Mouse (Mus musculus) heart, embryonic 16.5 days (tissue): ENCODE measurements around the gene Tex9. TPM values are rescaled to one million over a fixed set of nuclear protein-coding genes. Genes with fewer than 3 reads are reported as not detected.
A peak's percentile ranks its signal among the peaks of the same experiment; 100 is the strongest.

Source experiments
- ATAC-seq: fragments of 200-750 bp; cut with Nextera tagmentation; replicated peaks from 2 replicates; pipeline ENCODE4 v1.8.0; 2017; ENCODE audit warnings: moderate number of reproducible peaks; ENCODE audit not compliant: insufficient read depth, low FRiP score; ENCODE audit errors: extremely low read depth
- H3K27ac ChIP-seq: fragments of 300-500 bp; sonication (generic); 2 replicates; pipeline ENCODE4 v1.5.1; 2014; ENCODE audit warnings: mild to moderate bottlenecking, low read length, control low read depth, moderate library complexity
- H3K27me3 ChIP-seq: fragments of 300-500 bp; sonication (generic); 2 replicates; pipeline ENCODE4 v1.6.1; 2014; ENCODE audit warnings: low read length, mixed read lengths; ENCODE audit not compliant: control insufficient read depth, insufficient read depth
- H3K36me3 ChIP-seq: fragments of 300-500 bp; sonication (generic); 2 replicates; pipeline ENCODE4 v1.6.1; 2014; ENCODE audit not compliant: control insufficient read depth, insufficient read depth
- H3K4me1 ChIP-seq: fragments of 300-500 bp; sonication (generic); 2 replicates; pipeline ENCODE4 v1.6.1; 2014; ENCODE audit warnings: low read length, mixed read lengths; ENCODE audit not compliant: control insufficient read depth, insufficient read depth
- H3K4me2 ChIP-seq: fragments of 300-500 bp; sonication (generic); 2 replicates; pipeline ENCODE4 v1.6.1; 2014; ENCODE audit warnings: low read depth, mild to moderate bottlenecking, control low read depth, low read length
- H3K4me3 ChIP-seq: fragments of 300-500 bp; sonication (generic); 2 replicates; pipeline ENCODE4 v1.5.1; 2014; ENCODE audit warnings: mild to moderate bottlenecking, control low read depth, low read length
- H3K9ac ChIP-seq: fragments of 300-500 bp; sonication (generic); 2 replicates; pipeline ENCODE4 v1.6.1; 2014; ENCODE audit warnings: low read length, control low read depth
- H3K9me3 ChIP-seq: fragments of 300-500 bp; sonication (generic); replicated peaks from 2 replicates; pipeline ENCODE4 v1.6.1; 2016; ENCODE audit warnings: low read length; ENCODE audit not compliant: control insufficient read depth
- WGBS: fragments of 180-500 bp; shearing (Covaris S2); extraction: QIAGEN DNeasy Blood & Tissue Kit; methylation state at CpG from one replicate; pipeline ENCODE4 v1.1.7; 2014; 5-methylcytosine and 5-hydroxymethylcytosine counted together
- polyA plus RNA-seq: library from polyadenylated mRNA; unstranded; fragments of >200 nt; fragmentation: Nextera tagmentation; extraction: Ambion mirVana; gene quantifications from 2 replicates; pipeline ENCODE4 v1.2.1, GENCODE M21; 2015

The Tex9 gene
- polyA plus RNA-seq, 1 experiment from 2014 or later = 14.4 TPM

DNA sequence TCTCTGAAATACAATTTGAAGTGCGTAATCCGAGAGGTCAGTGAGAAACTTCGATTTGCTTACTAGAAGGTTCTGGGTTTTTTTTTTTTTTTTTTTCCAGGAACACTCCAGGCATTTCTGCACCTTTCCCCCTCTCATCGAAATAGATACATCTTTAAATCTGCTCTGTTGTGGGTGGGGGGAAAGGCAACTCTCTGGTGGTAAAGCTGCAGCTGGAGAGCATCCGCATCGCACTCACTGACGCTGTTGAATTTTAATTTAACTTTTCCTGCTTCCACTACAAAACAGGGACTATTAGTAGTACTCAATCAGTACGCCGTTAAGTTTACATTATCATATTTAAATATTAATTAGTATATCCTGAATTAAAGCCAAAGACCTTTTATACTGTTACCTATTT is 53.3 kb downstream of the Tex9 start:
- Histone ChIP-seq H3K27ac (no peak overlapping the region; the same call in 1 of the 2 replicates), H3K27me3 (no peaks in the 10 kb centered on the region), H3K9ac (peak overlapping the region; percentile 74), H3K9me3 (no peaks in the 10 kb centered on the region), H3K4me2 (peak overlapping the region; percentile 99), H3K36me3 (no peaks in the 10 kb centered on the region), H3K4me3 (peak overlapping the region; percentile 73), H3K4me1 (peaks cover 6% of the 10 kb centered on the region)
- 3% methylated on average over 9 of the region's 9 CpGs for WGBS
- no peak for ATAC-seq

DNA sequence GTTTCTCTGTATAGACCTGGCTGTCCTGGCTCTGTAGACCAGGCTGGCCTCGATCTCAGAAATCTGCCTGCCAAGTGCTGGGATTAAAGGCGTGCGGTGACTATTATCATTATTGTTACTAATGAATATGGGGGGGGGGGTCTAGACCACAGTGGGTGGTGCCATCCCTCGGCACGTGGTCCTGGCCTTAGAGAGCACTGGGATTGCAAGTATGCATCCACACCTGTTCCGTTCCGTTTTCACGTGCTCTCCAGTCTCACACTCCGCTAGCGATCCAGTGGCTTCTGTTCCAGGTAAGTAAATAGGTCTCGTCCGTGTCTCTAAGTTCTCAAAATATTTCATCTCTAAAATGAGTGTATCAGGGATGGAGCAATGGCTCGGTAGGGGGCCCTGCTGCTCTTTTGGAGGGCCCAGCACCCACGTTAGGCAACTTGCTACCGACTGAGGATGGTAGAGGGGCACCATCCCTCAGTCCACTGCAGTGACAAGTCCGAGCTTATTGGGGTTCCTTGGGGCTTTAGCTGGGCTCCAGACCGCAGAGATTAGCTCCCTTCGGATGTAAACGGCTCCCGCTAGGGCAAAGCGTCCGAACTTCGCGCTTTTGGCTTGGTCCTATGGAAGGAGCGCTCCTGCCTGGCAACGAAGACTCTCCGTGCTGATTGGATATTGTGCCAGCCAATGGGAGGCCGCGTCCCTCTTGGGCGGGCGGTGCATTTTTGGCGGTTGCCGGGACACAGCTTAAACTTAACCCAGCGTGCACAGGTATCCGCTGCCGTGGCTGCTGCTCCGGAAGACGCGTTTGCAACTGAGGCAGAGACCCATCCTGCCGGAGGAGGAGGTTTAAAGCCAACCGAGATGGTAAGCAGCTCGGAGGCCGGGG is 54.0 kb downstream of the Tex9 start, which contains the start of gene Mns1:
Gene Mns1, plus strand, starts transcription at position 190 of the 880 bp plus-strand sequence.
- Histone ChIP-seq H3K4me2 (peak within 1 kb of the TSS; percentile 99), H3K27me3 (no peaks in the 10 kb centered on the region), H3K9ac (peak within 1 kb of the TSS; percentile 74), H3K4me3 (peak within 1 kb of the TSS; percentile 73), H3K4me1 (peaks cover 6% of the 10 kb centered on the region), H3K36me3 (no peaks in the 10 kb centered on the region), H3K9me3 (no peaks in the 10 kb centered on the region), H3K27ac (peak within 1 kb of the TSS; percentile 29; the same call in 1 of the 2 replicates)
- WGBS = 2% methylated on average over 43 of the region's 43 CpGs
- peak; percentile 99 for ATAC-seq

DNA sequence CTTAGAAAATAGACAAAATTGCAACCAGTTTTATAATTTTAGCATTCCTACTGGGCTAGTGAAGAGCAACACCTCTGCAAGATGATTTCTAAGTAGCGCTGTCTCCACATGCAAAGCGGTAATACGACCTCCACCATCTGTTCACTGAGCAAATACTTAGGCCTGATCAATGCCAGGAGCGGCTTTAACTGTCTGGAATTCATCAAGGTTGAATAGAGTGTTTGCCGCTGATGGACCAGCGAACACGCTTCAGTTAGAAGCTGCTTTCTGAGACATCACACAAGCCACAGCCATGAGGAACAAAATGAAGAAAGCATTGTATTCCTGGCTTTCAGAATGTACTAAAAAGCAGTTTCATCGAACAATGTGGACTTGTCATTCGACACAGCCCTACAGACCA is 57.1 kb downstream of the Tex9 start:
- H3K4me2 ChIP-seq = no peak overlapping the region
- no peaks in the 10 kb centered on the region for H3K27me3 ChIP-seq
- no peak for ATAC-seq
- H3K36me3 ChIP-seq = no peaks in the 10 kb centered on the region
- 70% methylated on average over 9 of the region's 9 CpGs for WGBS
- no peaks in the 10 kb centered on the region for H3K9me3 ChIP-seq
- H3K27ac ChIP-seq = no peak overlapping the region
- H3K4me3 ChIP-seq = no peak overlapping the region
- no peak overlapping the region for H3K9ac ChIP-seq
- H3K4me1 ChIP-seq = peaks cover 6% of the 10 kb centered on the region

DNA sequence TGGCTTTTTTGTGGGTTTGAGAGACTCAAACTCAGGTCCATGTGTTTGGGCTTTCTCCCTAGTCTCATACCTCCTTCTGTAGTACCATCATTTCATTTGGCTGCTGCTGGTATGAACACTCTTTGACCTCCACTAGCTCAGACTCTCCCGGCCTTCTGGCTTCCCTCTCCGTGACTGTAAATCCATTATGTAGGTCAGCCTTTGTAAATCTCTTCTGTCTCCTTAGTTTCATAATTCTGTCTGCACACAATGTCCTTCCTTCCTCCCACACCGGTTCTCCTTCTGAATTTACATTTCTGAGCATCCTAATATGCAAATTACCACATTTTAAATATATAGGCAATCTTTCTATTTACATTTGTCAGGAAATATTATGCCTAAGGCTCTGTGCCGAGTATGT is 64.2 kb downstream of the Tex9 start:
- no peak overlapping the region for H3K9ac ChIP-seq
- H3K36me3 ChIP-seq = no peaks in the 10 kb centered on the region
- no peak overlapping the region for H3K4me2 ChIP-seq
- peaks cover 2% of the 10 kb centered on the region; the same call in 1 of the 2 replicates for H3K4me1 ChIP-seq
- H3K27ac ChIP-seq = no peak overlapping the region
- no peaks in the 10 kb centered on the region for H3K27me3 ChIP-seq
- WGBS = 62% methylated on average over 4 of the region's 4 CpGs
- ATAC-seq = no peak
- H3K4me3 ChIP-seq = no peak overlapping the region
- no peaks in the 10 kb centered on the region for H3K9me3 ChIP-seq

DNA sequence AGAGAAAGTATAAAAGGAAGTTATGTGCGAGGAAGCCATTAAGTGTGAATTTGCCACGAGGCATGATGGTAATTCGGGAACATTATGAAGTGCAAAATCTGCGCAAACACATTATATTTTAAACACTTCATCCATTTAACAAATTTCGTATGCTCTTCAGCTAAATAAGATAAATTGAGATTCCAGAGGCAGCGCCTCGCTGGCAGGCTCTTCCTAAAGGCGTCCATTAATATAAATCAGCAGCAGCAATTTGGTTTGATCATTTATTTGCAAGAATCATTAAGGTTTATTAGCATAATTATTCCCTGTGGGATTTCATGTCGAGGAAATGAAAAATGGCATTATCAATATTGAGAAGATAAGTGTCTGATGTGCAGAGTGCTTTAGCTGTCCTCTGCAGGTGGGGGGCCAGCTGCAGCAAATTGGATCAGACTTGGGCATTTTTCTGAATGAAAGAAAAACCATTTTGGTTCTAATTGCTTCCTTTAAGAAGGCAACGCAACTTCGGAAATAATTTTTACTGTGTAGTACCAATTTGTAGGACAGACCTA is 66.6 kb downstream of the Tex9 start:
- Histone ChIP-seq H3K4me2 (no peak overlapping the region), H3K9me3 (no peaks in the 10 kb centered on the region), H3K4me1 (peaks cover 10% of the 10 kb centered on the region; the same call in 1 of the 2 replicates), H3K27me3 (no peaks in the 10 kb centered on the region), H3K4me3 (no peak overlapping the region), H3K27ac (no peak overlapping the region), H3K9ac (no peak overlapping the region), H3K36me3 (no peaks in the 10 kb centered on the region)
- WGBS = 77% methylated on average over 11 of the region's 11 CpGs
- no peak for ATAC-seq

DNA sequence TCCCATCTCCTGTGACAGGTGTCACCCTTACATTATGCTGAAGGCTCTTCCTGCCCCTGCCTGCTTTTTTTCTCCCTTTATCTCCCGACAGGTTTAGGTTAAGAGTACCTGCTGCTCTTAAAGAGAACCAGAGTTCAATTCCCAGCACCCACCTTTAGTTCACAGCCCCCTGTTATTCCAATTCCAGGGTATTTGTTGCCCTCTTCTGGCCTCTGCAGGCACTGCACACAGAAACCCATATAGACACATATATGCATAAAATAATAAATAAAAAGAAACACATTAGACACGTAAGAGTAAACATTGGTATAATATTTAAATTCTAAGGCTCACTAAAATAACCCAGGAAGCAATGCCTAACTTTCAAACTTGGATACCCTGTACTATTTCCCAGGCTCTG is 69.3 kb downstream of the Tex9 start:
- Histone ChIP-seq H3K4me3 (no peak overlapping the region), H3K9ac (no peak overlapping the region), H3K27me3 (no peaks in the 10 kb centered on the region), H3K9me3 (no peaks in the 10 kb centered on the region), H3K4me1 (peaks cover 10% of the 10 kb centered on the region; the same call in 1 of the 2 replicates), H3K27ac (no peak overlapping the region), H3K36me3 (no peaks in the 10 kb centered on the region), H3K4me2 (no peak overlapping the region)
- no peak for ATAC-seq
- 86% methylated on average over 2 of the region's 2 CpGs for WGBS

DNA sequence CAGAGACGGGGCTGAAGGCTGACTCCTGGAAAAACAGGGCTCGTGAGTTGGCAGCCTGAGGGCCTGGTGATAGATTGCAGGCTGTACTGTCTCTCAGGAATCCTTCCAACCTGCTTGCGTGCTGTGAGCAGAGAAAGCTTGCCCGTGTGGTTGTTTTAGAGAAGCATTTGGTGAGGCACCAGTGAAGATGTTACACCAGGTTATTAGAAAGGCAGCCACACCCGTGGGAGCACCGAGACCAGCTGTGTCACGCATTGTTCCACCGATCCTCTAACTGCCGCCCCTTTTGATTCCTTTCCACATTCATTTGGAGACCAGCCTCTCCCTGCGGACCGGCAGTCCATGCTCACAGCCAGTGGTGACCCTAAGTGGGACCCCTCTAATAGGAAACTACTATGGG is 69.7 kb downstream of the Tex9 start:
- H3K27me3 ChIP-seq = no peaks in the 10 kb centered on the region
- no peak overlapping the region for H3K9ac ChIP-seq
- no peak overlapping the region for H3K4me3 ChIP-seq
- 61% methylated on average over 11 of the region's 11 CpGs for WGBS
- 0 out of 2 replicates have a peak overlapping the region, but pooled peaks have one; percentile 21 for H3K27ac ChIP-seq
- no peak for ATAC-seq
- H3K36me3 ChIP-seq = no peaks in the 10 kb centered on the region
- H3K4me1 ChIP-seq = peaks cover 10% of the 10 kb centered on the region; the same call in 1 of the 2 replicates
- no peak overlapping the region for H3K4me2 ChIP-seq
- H3K9me3 ChIP-seq = no peaks in the 10 kb centered on the region

DNA sequence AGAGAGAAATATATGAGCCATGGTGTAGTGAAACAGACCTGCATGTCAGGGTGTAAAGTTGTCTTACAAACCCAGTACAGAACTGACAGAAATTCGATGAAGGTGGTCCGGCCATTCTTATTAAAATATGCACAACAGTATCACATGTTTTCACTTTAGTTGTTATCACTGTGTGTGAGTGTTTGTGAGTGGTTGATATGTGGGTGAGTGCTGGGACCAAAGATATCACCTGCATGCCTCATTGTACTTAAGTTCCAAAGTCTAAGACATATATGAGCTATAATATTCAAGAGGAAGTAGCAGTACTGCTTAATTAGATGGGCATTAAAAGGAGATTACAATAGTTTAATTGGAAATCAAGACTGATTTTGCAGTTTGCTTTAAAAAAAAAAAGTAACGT is 71.5 kb downstream of the Tex9 start:
- 60% methylated on average over 3 of the region's 3 CpGs for WGBS
- no peak for ATAC-seq

DNA sequence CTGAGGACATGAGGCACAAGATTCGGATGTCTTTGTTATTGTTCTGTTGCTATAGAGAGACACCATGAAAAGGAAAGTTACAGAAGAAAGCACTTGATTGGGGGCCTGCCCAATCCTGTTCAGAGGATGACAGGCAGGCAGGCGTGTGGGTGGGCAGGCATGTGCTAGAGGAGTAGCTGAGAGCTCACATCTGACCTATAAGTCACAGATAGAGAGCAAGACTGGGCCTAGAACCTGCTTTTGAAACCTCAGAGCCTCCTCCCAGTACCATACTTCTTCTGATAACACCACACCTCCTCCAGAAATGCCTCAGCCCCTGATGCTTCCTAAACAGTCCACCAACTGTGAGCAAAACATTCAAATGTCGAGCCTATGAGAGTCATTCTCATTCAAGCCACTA is 73.6 kb downstream of the Tex9 start:
- Histone ChIP-seq H3K9ac (no peak overlapping the region), H3K4me3 (no peak overlapping the region), H3K4me2 (no peak overlapping the region), H3K27me3 (no peaks in the 10 kb centered on the region), H3K36me3 (no peaks in the 10 kb centered on the region), H3K27ac (no peak overlapping the region), H3K4me1 (0 out of 2 replicates have a peak, but pooled peaks cover 9% of the 10 kb centered on the region), H3K9me3 (no peaks in the 10 kb centered on the region)
- no peak for ATAC-seq
- 74% methylated on average over 3 of the region's 3 CpGs for WGBS

More for the DNA sequence above, 71.5 kb downstream of the Tex9 start:
- Histone ChIP-seq H3K9me3 (no peaks in the 10 kb centered on the region), H3K4me3 (no peak overlapping the region), H3K4me2 (no peak overlapping the region), H3K27ac (no peak overlapping the region), H3K4me1 (0 out of 2 replicates have a peak, but pooled peaks cover 9% of the 10 kb centered on the region), H3K9ac (no peak overlapping the region), H3K27me3 (no peaks in the 10 kb centered on the region), H3K36me3 (no peaks in the 10 kb centered on the region)
